Comparison of ENCODE assay signal across 10 mouse cellular contexts in the genomic region with DNA sequence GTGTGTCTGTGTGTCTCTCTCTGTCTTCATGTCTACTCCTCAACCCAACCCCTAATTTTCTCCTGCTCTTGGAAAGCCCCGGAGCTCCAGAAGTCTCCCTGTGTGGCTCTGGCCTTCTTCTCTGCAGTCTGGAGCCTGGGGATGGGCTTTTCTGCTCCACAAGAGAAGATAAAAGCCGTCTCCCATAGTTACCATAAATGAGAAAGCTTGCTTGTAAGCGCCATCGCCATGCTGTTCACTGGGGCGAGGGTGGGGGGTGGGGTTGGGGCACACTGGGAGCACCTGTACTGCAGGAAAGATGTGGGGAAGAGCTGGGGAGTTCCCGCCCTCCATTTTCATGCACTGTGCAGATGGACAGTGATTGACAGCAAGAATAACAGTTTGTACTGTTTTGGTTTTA.
"Had no signal": no experiment of that assay in that cellular context is flagged by ENCODE, and none has a peak within 500 bp of the region (broad histone marks: within the 10 kb centered on the region; RNA-seq: fewer than 3 reads in every experiment).

No protein-coding gene starts in this region.

- H3K9me3 ChIP-seq: limb, embryonic 15.5 days; liver, embryonic 12.5 days; midbrain, embryonic 12.5 days had no signal

- H3K27me3 ChIP-seq: limb, embryonic 15.5 days; liver, embryonic 12.5 days; midbrain, embryonic 12.5 days had no signal

- ATAC-seq: liver, embryonic 12.5 days had no signal

- H3K36me3 ChIP-seq: limb, embryonic 15.5 days; liver, embryonic 12.5 days; midbrain, embryonic 12.5 days had no signal

- H3K4me1 ChIP-seq: limb, embryonic 15.5 days had no signal

- H3K4me2 ChIP-seq: limb, embryonic 15.5 days; liver, embryonic 12.5 days; lung, embryonic 14.5 days; midbrain, embryonic 12.5 days had no signal

- DNase-seq: kidney, adult 8-10 months; kidney, postnatal 25 days; lung, embryonic 14.5 days; lung, postnatal 10 days; lung, postnatal 4 days; thymus, postnatal 36 days had no signal

- H3K4me3 ChIP-seq: left cerebral cortex, adult 2 months; limb, embryonic 15.5 days; liver, embryonic 12.5 days; midbrain, embryonic 12.5 days had no signal

- H3K9ac ChIP-seq: limb, embryonic 15.5 days; liver, embryonic 12.5 days; lung, embryonic 14.5 days; midbrain, embryonic 12.5 days had no signal

- H3K27ac ChIP-seq: left cerebral cortex, adult 2 months; limb, embryonic 15.5 days; liver, embryonic 12.5 days; midbrain, embryonic 12.5 days had no signal
